Mouse (Mus musculus): ENCODE measurements around the gene Elfn2. TPM values are rescaled to one million over a fixed set of nuclear protein-coding genes. Genes with fewer than 3 reads are reported as not detected.

Elfn2 gene
- 0.07 TPM for polyA plus RNA-seq (2012; fragmentation: generic; extraction: Trizol)

DNA sequence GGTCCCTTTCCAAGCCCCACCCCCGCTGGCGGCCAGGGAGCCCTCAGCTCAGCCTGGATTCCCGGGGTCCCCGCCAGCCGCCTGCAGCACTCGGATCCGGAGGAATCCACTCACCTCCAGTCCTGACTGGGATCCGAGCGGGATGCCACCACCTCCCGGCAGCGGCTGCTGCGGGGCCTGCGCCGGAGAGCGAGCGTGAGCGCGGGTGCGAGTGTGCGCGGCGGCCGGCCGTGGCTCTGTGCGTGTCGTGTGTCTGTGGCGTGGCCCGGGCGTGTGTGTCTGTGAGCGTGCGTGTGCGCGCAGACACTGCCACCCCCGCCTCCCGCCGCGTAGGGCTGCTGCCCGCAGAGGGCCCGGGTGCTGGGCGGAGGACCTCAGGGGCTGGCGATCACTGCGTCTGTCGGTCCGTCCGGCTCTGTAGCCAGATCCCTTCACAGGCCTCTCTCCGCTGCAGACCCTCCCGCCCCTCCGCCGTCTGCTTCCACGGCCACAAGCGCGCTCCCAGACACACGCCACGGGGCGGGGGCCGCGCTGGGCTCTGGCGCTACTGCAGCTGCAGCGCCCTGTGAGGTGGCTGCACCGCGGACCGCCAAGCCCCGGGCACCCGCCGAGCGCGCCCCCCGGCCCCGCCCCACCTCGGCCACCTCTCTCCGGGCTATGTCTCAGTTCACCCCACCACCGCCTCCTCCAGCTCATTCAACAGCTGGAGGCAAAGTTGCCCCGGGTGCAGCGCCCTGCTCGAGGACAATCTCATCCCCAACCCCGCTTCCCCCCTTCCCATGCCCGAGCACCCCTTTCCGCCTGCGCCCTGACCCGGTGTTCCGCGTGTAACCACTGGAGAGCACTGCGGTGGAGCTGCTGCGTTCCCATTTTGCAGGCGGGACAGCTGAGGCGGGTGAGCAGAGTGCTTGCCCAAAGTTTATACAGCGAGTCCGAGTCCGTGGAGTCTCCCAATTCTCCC is at the start of gene Elfn2:
TSS of gene Elfn2 (minus strand) at position 482 of the 961 bp plus-strand sequence.
- Histone ChIP-seq H3K36me3 (ENCODE audit: control insufficient read depth, insufficient read depth) (no peaks in the 10 kb centered on the region), H3K4me3 (no peak within 1 kb of the TSS), H3K4me2 (ENCODE audit: low read depth) (no peak within 1 kb of the TSS), H3K79me2 (ENCODE audit: control insufficient read depth, insufficient read depth) (no peaks in the 10 kb centered on the region), H3ac (ENCODE audit: control insufficient read depth, insufficient read length) (no peak within 1 kb of the TSS), H3K27me3 (ENCODE audit: control insufficient read depth, insufficient read depth, insufficient read length) (peaks cover 87% of the 10 kb centered on the region)
- TF ChIP-seq POLR2A (IDR thresholded peaks at IDR 0.05; ENCODE audit: insufficient read length, low read depth) (no peak), TCF12 (IDR thresholded peaks at IDR 0.05; ENCODE audit: insufficient read depth, poor library complexity, severe bottlenecking) (no peak), MYOD1 (IDR thresholded peaks at IDR 0.05; ENCODE audit: control insufficient read depth in 1 of 3, insufficient read length in 2 of 3, low read depth in 2 of 3) (no peak), USF1 (IDR thresholded peaks at IDR 0.05; ENCODE audit: low read depth) (no peak), MAX (IDR thresholded peaks at IDR 0.05; ENCODE audit: low read depth) (no peak), TCF3 (IDR thresholded peaks at IDR 0.05; ENCODE audit: insufficient read length, low read depth) (no peak), REST (IDR thresholded peaks at IDR 0.05; ENCODE audit: insufficient read depth, insufficient read length) (no peak), SRF (IDR thresholded peaks at IDR 0.05; ENCODE audit: control insufficient read depth, insufficient read length, low read depth) (no peak), POLR2AphosphoS2 (IDR thresholded peaks at IDR 0.05; ENCODE audit: insufficient read length, low read depth) (no peak), E2F4 (IDR thresholded peaks at IDR 0.05; ENCODE audit: insufficient read depth) (no peak), MYOG (IDR thresholded peaks at IDR 0.05; ENCODE audit: control insufficient read depth in 1 of 3, insufficient read depth in 1 of 3, insufficient read length in 2 of 3, low read depth in 2 of 3) (no peak), CEBPB (IDR thresholded peaks at IDR 0.05; ENCODE audit: insufficient read depth, poor library complexity, severe bottlenecking) (no peak)

DNA sequence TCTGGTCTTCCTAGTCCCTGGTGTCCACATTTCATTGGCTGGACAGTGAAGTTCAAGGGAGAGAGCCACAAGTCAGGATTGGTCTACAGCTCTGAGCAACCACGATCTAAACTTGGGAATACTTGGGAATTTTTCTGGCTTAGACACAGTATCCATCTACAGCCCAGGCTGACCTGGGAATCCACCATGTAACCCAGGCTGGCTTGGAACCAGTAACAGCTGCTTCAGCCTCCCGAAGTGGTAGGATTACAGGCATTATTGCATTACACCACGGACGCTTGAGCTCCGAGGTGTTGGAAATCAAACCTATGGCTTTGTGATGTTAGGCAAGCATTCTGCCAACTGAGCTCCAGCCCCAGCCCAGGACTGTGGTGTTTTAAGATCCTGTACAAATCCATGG is 45.1 kb upstream of the Elfn2 start:
- Histone ChIP-seq H3K79me2 (ENCODE audit: control insufficient read depth, insufficient read depth) (no peaks in the 10 kb centered on the region), H3ac (ENCODE audit: control insufficient read depth, insufficient read length) (no peak overlapping the region), H3K4me2 (ENCODE audit: low read depth) (no peak overlapping the region), H3K27me3 (ENCODE audit: control insufficient read depth, insufficient read depth, insufficient read length) (peaks cover 53% of the 10 kb centered on the region), H3K4me3 (no peak overlapping the region), H3K36me3 (ENCODE audit: control insufficient read depth, insufficient read depth) (no peaks in the 10 kb centered on the region)
- TF ChIP-seq POLR2A (IDR thresholded peaks at IDR 0.05; ENCODE audit: insufficient read length, low read depth) (no peak), MYOG (IDR thresholded peaks at IDR 0.05; ENCODE audit: control insufficient read depth in 1 of 3, insufficient read depth in 1 of 3, insufficient read length in 2 of 3, low read depth in 2 of 3) (peak; percentile 6 to 80 (median 42)), POLR2AphosphoS2 (IDR thresholded peaks at IDR 0.05; ENCODE audit: insufficient read length, low read depth) (no peak), MYOD1 (IDR thresholded peaks at IDR 0.05; ENCODE audit: control insufficient read depth in 1 of 3, insufficient read length in 2 of 3, low read depth in 2 of 3) (peak in 2 of 3 experiments; percentile 59 to 67)

- Histone ChIP-seq H3K36me3 (ENCODE audit: control insufficient read depth, insufficient read depth) (no peaks in the 10 kb centered on the region), H3K27me3 (ENCODE audit: control insufficient read depth, insufficient read depth, insufficient read length) (peaks cover 55% of the 10 kb centered on the region), H3K4me2 (ENCODE audit: low read depth) (no peak overlapping the region), H3K4me3 (no peak overlapping the region), H3ac (ENCODE audit: control insufficient read depth, insufficient read length) (no peak overlapping the region), H3K79me2 (ENCODE audit: control insufficient read depth, insufficient read depth) (no peaks in the 10 kb centered on the region)
- no peak for TF ChIP-seq SRF (IDR thresholded peaks at IDR 0.05; ENCODE audit: control insufficient read depth, insufficient read length, low read depth)
- TF ChIP-seq POLR2A (IDR thresholded peaks at IDR 0.05; ENCODE audit: insufficient read length, low read depth): no peak
- no peak for TF ChIP-seq TCF12 (IDR thresholded peaks at IDR 0.05; ENCODE audit: insufficient read depth, poor library complexity, severe bottlenecking)
- no peak for TF ChIP-seq TCF3 (IDR thresholded peaks at IDR 0.05; ENCODE audit: insufficient read length, low read depth)
- no peak for TF ChIP-seq MAX (IDR thresholded peaks at IDR 0.05; ENCODE audit: low read depth)
- TF ChIP-seq MYOG (IDR thresholded peaks at IDR 0.05; ENCODE audit: control insufficient read depth in 1 of 3, insufficient read depth in 1 of 3, insufficient read length in 2 of 3, low read depth in 2 of 3): no peak
- no peak for TF ChIP-seq E2F4 (IDR thresholded peaks at IDR 0.05; ENCODE audit: insufficient read depth)
- no peak for TF ChIP-seq REST (IDR thresholded peaks at IDR 0.05; ENCODE audit: insufficient read depth, insufficient read length)
- no peak for TF ChIP-seq CEBPB (IDR thresholded peaks at IDR 0.05; ENCODE audit: insufficient read depth, poor library complexity, severe bottlenecking)
- no peak for TF ChIP-seq POLR2AphosphoS2 (IDR thresholded peaks at IDR 0.05; ENCODE audit: insufficient read length, low read depth)
- no peak for TF ChIP-seq MYOD1 (IDR thresholded peaks at IDR 0.05; ENCODE audit: control insufficient read depth in 1 of 3, insufficient read length in 2 of 3, low read depth in 2 of 3)
- TF ChIP-seq USF1 (IDR thresholded peaks at IDR 0.05; ENCODE audit: low read depth): no peak
Measured at GRCm38 (mm10) chr15:78763210-78763609, 44.6 kb upstream of the Elfn2 start.

- H3K4me3 ChIP-seq: no peak overlapping the region
- no peak overlapping the region for H3K4me2 ChIP-seq (ENCODE audit: low read depth)
- TF ChIP-seq MYOG (IDR thresholded peaks at IDR 0.05; ENCODE audit: control insufficient read depth in 1 of 3, insufficient read depth in 1 of 3, insufficient read length in 2 of 3, low read depth in 2 of 3) (no peak), POLR2A (IDR thresholded peaks at IDR 0.05; ENCODE audit: insufficient read length, low read depth) (no peak), TCF12 (IDR thresholded peaks at IDR 0.05; ENCODE audit: insufficient read depth, poor library complexity, severe bottlenecking) (no peak), MAX (IDR thresholded peaks at IDR 0.05; ENCODE audit: low read depth) (no peak), POLR2AphosphoS2 (IDR thresholded peaks at IDR 0.05; ENCODE audit: insufficient read length, low read depth) (no peak), CEBPB (IDR thresholded peaks at IDR 0.05; ENCODE audit: insufficient read depth, poor library complexity, severe bottlenecking) (no peak), USF1 (IDR thresholded peaks at IDR 0.05; ENCODE audit: low read depth) (no peak), MYOD1 (IDR thresholded peaks at IDR 0.05; ENCODE audit: control insufficient read depth in 1 of 3, insufficient read length in 2 of 3, low read depth in 2 of 3) (no peak), E2F4 (IDR thresholded peaks at IDR 0.05; ENCODE audit: insufficient read depth) (no peak), SRF (IDR thresholded peaks at IDR 0.05; ENCODE audit: control insufficient read depth, insufficient read length, low read depth) (no peak), TCF3 (IDR thresholded peaks at IDR 0.05; ENCODE audit: insufficient read length, low read depth) (no peak), REST (IDR thresholded peaks at IDR 0.05; ENCODE audit: insufficient read depth, insufficient read length) (no peak)
- no peak overlapping the region for H3ac ChIP-seq (ENCODE audit: control insufficient read depth, insufficient read length)
- H3K27me3 ChIP-seq (ENCODE audit: control insufficient read depth, insufficient read depth, insufficient read length): peaks cover 69% of the 10 kb centered on the region
- H3K36me3 ChIP-seq (ENCODE audit: control insufficient read depth, insufficient read depth): no peaks in the 10 kb centered on the region
- no peaks in the 10 kb centered on the region for H3K79me2 ChIP-seq (ENCODE audit: control insufficient read depth, insufficient read depth)
Measured at GRCm38 (mm10) chr15:78761112-78761511, 42.5 kb upstream of the Elfn2 start.
